Mouse (Mus musculus) E14TG2a.4 (cell line): ENCODE measurements around the gene Oas2.

ENCODE experiments used
- CTCF ChIP-seq: conservative IDR thresholded peaks from 2 replicates; pipeline ENCODE4 v1.5.1; 2014; ENCODE audit warnings: low read length
- NANOG ChIP-seq: IDR thresholded peaks from 2 replicates; pipeline ENCODE4 v1.6.1; 2014; ENCODE audit warnings: borderline replicate concordance, low read length, mixed read lengths
- POU5F1 ChIP-seq: IDR thresholded peaks from 2 replicates; pipeline ENCODE4 v1.6.1; 2014; ENCODE audit warnings: low read length, borderline replicate concordance

GRCm38 (mm10) chr5:120751206-120751605, 1.6 kb upstream of the Oas2 start:
- TF ChIP-seq CTCF = no peak
- no peak for TF ChIP-seq NANOG
- TF ChIP-seq POU5F1 = no peak
